Mouse (Mus musculus) spleen, adult 2 months (tissue): ENCODE measurements around the gene Fras1.

Experiments
- CTCF ChIP-seq: fragments of 200-500 bp; IDR thresholded peaks from 2 replicates; pipeline ENCODE4 v1.5.1; 2011; ENCODE audit warnings: mild to moderate bottlenecking, inconsistent platforms; ENCODE audit not compliant: insufficient read depth, insufficient read length, insufficient replicate concordance; ENCODE audit errors: extremely low read depth
- POLR2A ChIP-seq: fragments of 200-500 bp; IDR thresholded peaks from 2 replicates; pipeline ENCODE4 v1.6.1; 2011; ENCODE audit warnings: low read depth, low read length, inconsistent platforms

GRCm38 (mm10) chr5:96639213-96639910 is 265.6 kb downstream of the Fras1 start:
- TF ChIP-seq CTCF = no peak
- TF ChIP-seq POLR2A = no peak
